Mouse (Mus musculus) hindbrain, embryonic 12.5 days (tissue): ENCODE data around the gene Mau2. TPM values are rescaled to one million over a fixed set of nuclear protein-coding genes. Genes with fewer than 3 reads are reported as not detected.
"Not testable (repeated sequence)": the region's sequence is repeated elsewhere in the genome, so short reads cannot be mapped to it uniquely, and the experiment has no call there.

Experiments
- ATAC-seq: fragments of 200-750 bp; cut with Nextera tagmentation; 2 replicates; pipeline ENCODE4 v1.8.0; 2017; ENCODE audit warnings: moderate TSS enrichment; ENCODE audit not compliant: low FRiP score
- H3K27ac ChIP-seq: fragments of 300-500 bp; sonication (generic); 2 replicates; pipeline ENCODE4 v1.5.1; 2016; ENCODE audit warnings: mild to moderate bottlenecking
- H3K27me3 ChIP-seq: fragments of 300-500 bp; sonication (generic); 2 replicates; pipeline ENCODE4 v1.6.1; 2016; ENCODE audit warnings: mild to moderate bottlenecking
- H3K36me3 ChIP-seq: fragments of 300-500 bp; sonication (generic); 2 replicates; pipeline ENCODE4 v1.6.1; 2016; ENCODE audit warnings: mild to moderate bottlenecking
- H3K4me1 ChIP-seq: fragments of 300-500 bp; sonication (generic); 2 replicates; pipeline ENCODE4 v1.6.1; 2016
- H3K4me2 ChIP-seq: fragments of 300-500 bp; sonication (generic); replicated peaks from 2 replicates; pipeline ENCODE4 v1.6.1; 2016; ENCODE audit warnings: mild to moderate bottlenecking
- H3K4me3 ChIP-seq: fragments of 300-500 bp; sonication (generic); 2 replicates; pipeline ENCODE4 v1.5.1; 2016; ENCODE audit warnings: mild to moderate bottlenecking
- H3K9ac ChIP-seq: fragments of 300-500 bp; sonication (generic); 2 replicates; pipeline ENCODE4 v1.6.1; 2016; ENCODE audit warnings: mild to moderate bottlenecking, moderate library complexity
- H3K9me3 ChIP-seq: fragments of 300-500 bp; sonication (generic); replicated peaks from 2 replicates; pipeline ENCODE4 v1.6.1; 2016; ENCODE audit warnings: mild to moderate bottlenecking
- WGBS: fragments of 180-500 bp; shearing (Covaris S2); methylation state at CpG from one replicate; pipeline ENCODE4 v1.1.7; 2016; 5-methylcytosine and 5-hydroxymethylcytosine counted together
- polyA plus RNA-seq: library from polyadenylated mRNA; unstranded; fragments of >200 nt; fragmentation: Nextera tagmentation; extraction: Ambion mirVana; gene quantifications from 2 replicates; pipeline ENCODE4 v1.2.1, GENCODE M21; 2016

Mau2 gene
- polyA plus RNA-seq, 1 experiment from 2014 or later: 73.5 TPM

GRCm38 (mm10) chr8:69988936-69989335 lies 53.6 kb downstream of the Mau2 start:
- H3K9ac ChIP-seq, H3K4me2 ChIP-seq, ATAC-seq, H3K27me3 ChIP-seq, H3K4me3 ChIP-seq, H3K4me1 ChIP-seq, H3K9me3 ChIP-seq, H3K27ac ChIP-seq, H3K36me3 ChIP-seq: not testable (repeated sequence)
- WGBS: 95% methylated on average over 5 of the region's 7 CpGs

GRCm38 (mm10) chr8:69987744-69988143 lies 54.8 kb downstream of the Mau2 start:
- no peak overlapping the region for H3K27ac ChIP-seq
- no peak overlapping the region for H3K4me3 ChIP-seq
- H3K9ac ChIP-seq: no peak overlapping the region
- H3K9me3 ChIP-seq: no peaks in the 10 kb centered on the region
- no peak for ATAC-seq
- H3K27me3 ChIP-seq: no peaks in the 10 kb centered on the region
- peaks cover 4% of the 10 kb centered on the region; the same call in 1 of the 2 replicates for H3K36me3 ChIP-seq
- H3K4me1 ChIP-seq: no peaks in the 10 kb centered on the region
- no peak overlapping the region for H3K4me2 ChIP-seq

- WGBS: 88% methylated on average over 2 of the region's 2 CpGs
Observed at GRCm38 (mm10) chr8:69984876-69985553, 57.5 kb downstream of the Mau2 start.

GRCm38 (mm10) chr8:69978456-69978855 lies 64.1 kb downstream of the Mau2 start:
- Histone ChIP-seq H3K36me3 (no peaks in the 10 kb centered on the region), H3K4me2 (no peak overlapping the region)

More at GRCm38 (mm10) chr8:69984876-69985553, 57.5 kb downstream of the Mau2 start:
- Histone ChIP-seq H3K36me3 (no peaks in the 10 kb centered on the region), H3K4me2 (no peak overlapping the region), H3K9ac (no peak overlapping the region), H3K27ac (no peak overlapping the region), H3K4me1 (no peaks in the 10 kb centered on the region), H3K4me3 (no peak overlapping the region), H3K27me3 (no peaks in the 10 kb centered on the region), H3K9me3 (no peaks in the 10 kb centered on the region)
- ATAC-seq: no peak

GRCm38 (mm10) chr8:69974806-69975205 lies 67.7 kb downstream of the Mau2 start:
- Histone ChIP-seq H3K36me3 (no peaks in the 10 kb centered on the region), H3K27me3 (no peaks in the 10 kb centered on the region), H3K4me1 (peaks cover 33% of the 10 kb centered on the region), H3K4me2 (peak overlapping the region; percentile 82), H3K27ac (peak overlapping the region; percentile 85), H3K4me3 (peak overlapping the region; percentile 95), H3K9me3 (no peaks in the 10 kb centered on the region), H3K9ac (peak overlapping the region; percentile 89)
- no peak for ATAC-seq
- WGBS: 34% methylated on average over 5 of the region's 5 CpGs

More at GRCm38 (mm10) chr8:69978456-69978855, 64.1 kb downstream of the Mau2 start:
- WGBS: 95% methylated on average over 4 of the region's 4 CpGs
- H3K9ac ChIP-seq: no peak overlapping the region
- H3K4me3 ChIP-seq: no peak overlapping the region
- no peaks in the 10 kb centered on the region for H3K9me3 ChIP-seq
- no peak overlapping the region for H3K27ac ChIP-seq
- H3K27me3 ChIP-seq: no peaks in the 10 kb centered on the region
- peaks cover 4% of the 10 kb centered on the region; the same call in 1 of the 2 replicates for H3K4me1 ChIP-seq
- ATAC-seq: no peak

- Histone ChIP-seq H3K9ac (peak overlapping the region; percentile 89), H3K9me3 (no peaks in the 10 kb centered on the region), H3K4me2 (peak overlapping the region; percentile 82), H3K36me3 (no peaks in the 10 kb centered on the region), H3K4me3 (peak overlapping the region; percentile 95), H3K27ac (peak overlapping the region; percentile 85), H3K27me3 (no peaks in the 10 kb centered on the region), H3K4me1 (peaks cover 33% of the 10 kb centered on the region)
- 1% methylated on average over 41 of the region's 50 CpGs for WGBS
- ATAC-seq: peak; percentile 94
Observed at GRCm38 (mm10) chr8:69974194-69974614, 68.3 kb downstream of the Mau2 start.

GRCm38 (mm10) chr8:69973442-69974161 lies 68.9 kb downstream of the Mau2 start:
- Histone ChIP-seq H3K36me3 (no peaks in the 10 kb centered on the region), H3K4me1 (peaks cover 33% of the 10 kb centered on the region), H3K27ac (peak overlapping the region; percentile 85), H3K9ac (peak overlapping the region; percentile 89), H3K9me3 (no peaks in the 10 kb centered on the region), H3K4me2 (peak overlapping the region; percentile 82), H3K27me3 (no peaks in the 10 kb centered on the region), H3K4me3 (peak overlapping the region; percentile 95)
- peak; percentile 49 for ATAC-seq
- WGBS: under 1% methylated on average over 42 of the region's 68 CpGs

- no peaks in the 10 kb centered on the region for H3K27me3 ChIP-seq
- peak overlapping the region; percentile 95 for H3K4me3 ChIP-seq
- H3K36me3 ChIP-seq: no peaks in the 10 kb centered on the region
- H3K27ac ChIP-seq: no peak overlapping the region
- peak overlapping the region; percentile 89 for H3K9ac ChIP-seq
- peak overlapping the region; percentile 82 for H3K4me2 ChIP-seq
- H3K4me1 ChIP-seq: peaks cover 33% of the 10 kb centered on the region
- no peaks in the 10 kb centered on the region for H3K9me3 ChIP-seq
- no peak for ATAC-seq
- 16% methylated on average over 7 of the region's 7 CpGs for WGBS
Observed at GRCm38 (mm10) chr8:69973063-69973441, 69.5 kb downstream of the Mau2 start.

- Histone ChIP-seq H3K9me3 (no peaks in the 10 kb centered on the region), H3K36me3 (no peaks in the 10 kb centered on the region), H3K4me2 (0 out of 2 replicates have a peak overlapping the region, but pooled peaks have one; percentile 3), H3K4me1 (peaks cover 33% of the 10 kb centered on the region), H3K4me3 (no peak overlapping the region), H3K27me3 (no peaks in the 10 kb centered on the region), H3K27ac (no peak overlapping the region), H3K9ac (no peak overlapping the region)
- WGBS: 91% methylated on average over 2 of the region's 2 CpGs
- ATAC-seq: no peak
Observed at GRCm38 (mm10) chr8:69970880-69971279, 71.7 kb downstream of the Mau2 start.

- no peaks in the 10 kb centered on the region for H3K9me3 ChIP-seq
- no peak for ATAC-seq
- H3K27ac ChIP-seq: no peak overlapping the region
- peaks cover 18% of the 10 kb centered on the region for H3K4me1 ChIP-seq
- no peaks in the 10 kb centered on the region for H3K27me3 ChIP-seq
- no peak overlapping the region for H3K4me2 ChIP-seq
- no peak overlapping the region for H3K9ac ChIP-seq
- 90% methylated on average over 4 of the region's 4 CpGs for WGBS
- H3K36me3 ChIP-seq: no peaks in the 10 kb centered on the region
- H3K4me3 ChIP-seq: no peak overlapping the region
Observed at GRCm38 (mm10) chr8:69967291-69967933, 75.1 kb downstream of the Mau2 start.
